Mouse (Mus musculus): ENCODE results near the gene Fgfr2. TPM values are rescaled to one million over a fixed set of nuclear protein-coding genes. Genes with fewer than 3 reads are reported as not detected.
A peak's percentile ranks its signal among the peaks of the same experiment; 100 is the strongest.

Fgfr2 gene
- total RNA-seq, 2 experiments from 2014 or later: 1.5 to 1.7 TPM

DNA sequence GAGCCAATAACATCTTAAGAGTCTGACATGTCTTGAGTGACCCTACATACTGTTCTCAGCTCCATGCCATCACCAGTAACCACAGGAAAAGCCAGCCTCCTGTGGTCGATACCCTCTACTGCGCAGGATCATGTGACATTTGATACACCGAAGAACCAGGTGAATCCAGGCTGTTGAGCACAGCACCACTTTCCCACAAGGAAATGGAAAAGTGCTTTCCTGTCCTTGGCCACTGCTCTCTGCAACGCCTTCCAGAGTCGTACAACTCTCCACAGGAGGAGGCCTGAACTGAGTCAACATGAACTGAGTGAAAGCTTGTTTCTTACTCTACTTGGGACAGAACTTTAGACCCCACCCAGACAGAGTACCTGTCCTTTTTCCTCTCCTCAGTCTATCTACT is 321.6 kb downstream of the Fgfr2 start:
- peak; percentile 14 to 16 for DNase-seq
- intact Hi-C loops (cut with DNase I): loop anchor here (2.0 kb wide), 1 partner anchor 19 kb away; no protein-coding TSS in a partner anchor

DNA sequence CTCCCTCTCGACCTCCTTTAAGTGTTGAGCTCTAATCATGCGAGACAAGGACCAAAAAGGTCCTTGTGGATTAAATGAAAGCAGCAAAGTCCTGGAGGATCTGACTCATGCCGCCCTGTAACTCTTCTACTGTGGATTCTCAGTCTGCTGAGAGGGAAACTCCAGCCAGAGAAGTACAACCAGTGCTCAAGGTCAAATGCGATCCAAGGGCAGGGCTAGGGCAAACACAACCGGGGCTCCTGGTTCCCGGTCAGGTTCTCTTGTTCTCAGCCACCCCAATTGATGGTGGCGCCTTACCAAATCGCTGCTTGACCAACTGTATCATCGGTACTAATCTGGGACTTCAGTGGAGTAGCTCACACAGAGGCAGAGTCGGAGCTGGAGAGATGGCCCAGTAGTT is 322.3 kb downstream of the Fgfr2 start:
- intact Hi-C loops (cut with DNase I): loop anchor here (2.0 kb wide), 1 partner anchor 18 kb away; no protein-coding TSS in a partner anchor
- DNase-seq: peak; percentile 17 to 23

DNA sequence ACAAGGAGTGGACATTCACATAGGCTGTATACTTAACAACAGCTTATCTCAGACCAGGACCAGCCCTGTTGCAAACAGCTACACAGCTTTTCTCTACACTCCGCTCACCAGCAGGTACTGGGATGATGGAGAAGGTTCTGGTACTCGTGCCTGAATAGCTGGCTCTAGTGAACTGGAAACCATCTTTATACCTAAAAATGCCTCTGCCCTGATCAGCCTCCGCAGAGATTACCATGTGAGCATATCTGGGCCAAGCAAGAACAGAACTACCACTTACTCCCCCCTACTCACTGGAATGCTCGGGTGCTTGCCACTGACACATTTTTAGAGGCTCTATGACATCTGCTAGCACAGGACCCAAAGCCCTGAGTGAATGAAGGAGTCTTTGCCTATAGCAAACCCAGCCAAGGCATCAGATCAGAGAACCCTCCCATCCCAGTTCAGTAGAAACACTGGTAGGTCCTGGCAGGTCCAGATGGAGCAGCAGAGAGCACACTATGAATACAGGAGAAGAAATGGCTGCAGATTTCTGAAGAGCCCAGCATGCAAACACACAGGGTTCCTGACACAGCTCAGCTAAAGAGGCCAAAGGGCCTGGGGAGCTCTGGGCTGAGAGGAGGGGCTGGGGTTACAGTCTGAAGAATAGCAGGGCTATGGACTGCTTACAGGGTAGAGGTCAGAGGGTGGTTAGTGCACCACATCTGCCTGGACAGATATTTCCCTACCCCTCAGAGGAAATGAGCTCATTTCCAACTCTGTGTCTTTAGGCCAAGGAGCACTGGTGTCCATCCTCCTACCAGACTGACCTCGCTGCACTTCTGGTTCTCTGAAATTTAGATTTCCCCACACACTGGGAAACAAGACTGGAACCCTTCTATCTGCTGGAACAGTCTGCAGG is 323.8 kb downstream of the Fgfr2 start:
- DNase-seq: peak; percentile 29 to 42
- intact Hi-C loops (cut with DNase I): loop anchor here (2.0 kb wide), 1 partner anchor 17 kb away; no protein-coding TSS in a partner anchor

GRCm38 (mm10) chr7:132795141-132795540 is 328.0 kb downstream of the Fgfr2 start:
- no peak for DNase-seq
- intact Hi-C loops (cut with DNase I): no loop called here

DNA sequence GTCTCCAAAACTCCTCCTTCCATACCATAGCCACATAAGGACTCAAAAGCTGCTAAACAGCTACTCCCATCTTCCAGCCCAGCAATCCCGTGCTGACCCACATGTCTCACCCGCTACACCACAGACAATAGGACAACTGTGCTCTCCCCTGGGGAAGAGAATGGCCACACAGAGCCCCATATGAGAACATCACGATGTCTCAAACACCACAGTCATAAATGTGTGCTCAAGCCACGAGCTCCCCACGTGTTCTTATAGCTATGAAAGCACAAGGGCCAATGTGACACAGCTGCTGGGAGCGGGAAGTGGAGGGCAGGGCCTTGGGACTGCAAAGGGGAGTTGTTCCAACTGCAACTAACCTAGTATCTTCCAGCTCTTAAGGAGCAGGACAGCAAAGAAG is 329.7 kb downstream of the Fgfr2 start:
- intact Hi-C loops (cut with DNase I): no loop called here
- DNase-seq: no peak

DNA sequence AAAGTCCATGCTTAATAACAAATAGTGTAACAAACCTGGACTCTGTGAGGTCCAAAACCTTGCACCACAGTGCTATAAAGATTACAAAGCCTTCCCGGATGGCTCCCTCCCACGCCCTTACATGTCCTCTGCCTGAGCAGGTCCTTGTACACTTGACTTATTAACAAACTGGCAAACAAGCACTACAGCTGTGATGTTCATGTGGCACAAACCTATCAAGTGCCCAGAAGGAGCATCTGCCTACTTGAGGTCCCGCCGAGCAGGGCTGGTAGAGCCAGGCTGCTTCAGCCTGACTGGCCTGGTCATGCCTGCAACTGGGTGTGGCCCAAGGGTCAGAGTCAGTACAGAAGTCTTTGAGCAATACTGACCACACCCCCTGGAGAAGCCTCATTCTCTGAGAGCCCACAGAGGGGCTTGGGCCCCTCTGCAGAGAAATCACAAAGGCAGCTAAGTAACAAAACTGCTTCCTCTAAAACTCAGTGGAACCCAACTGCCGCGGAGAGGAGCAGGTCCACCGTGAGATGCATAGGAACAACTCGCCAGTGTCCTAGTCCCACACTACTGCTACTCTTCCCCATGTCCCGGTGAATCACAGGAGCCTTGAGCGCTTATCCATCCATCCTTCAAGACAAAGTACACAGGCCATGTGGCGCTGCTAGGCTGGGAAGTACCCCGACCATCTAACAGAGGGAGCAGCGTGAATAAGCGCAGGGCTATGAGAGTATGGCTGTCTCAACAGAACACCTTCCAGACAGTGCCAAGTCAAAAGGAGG is 332.5 kb downstream of the Fgfr2 start:
- no peak for DNase-seq
- intact Hi-C loops (cut with DNase I): no loop called here

DNA sequence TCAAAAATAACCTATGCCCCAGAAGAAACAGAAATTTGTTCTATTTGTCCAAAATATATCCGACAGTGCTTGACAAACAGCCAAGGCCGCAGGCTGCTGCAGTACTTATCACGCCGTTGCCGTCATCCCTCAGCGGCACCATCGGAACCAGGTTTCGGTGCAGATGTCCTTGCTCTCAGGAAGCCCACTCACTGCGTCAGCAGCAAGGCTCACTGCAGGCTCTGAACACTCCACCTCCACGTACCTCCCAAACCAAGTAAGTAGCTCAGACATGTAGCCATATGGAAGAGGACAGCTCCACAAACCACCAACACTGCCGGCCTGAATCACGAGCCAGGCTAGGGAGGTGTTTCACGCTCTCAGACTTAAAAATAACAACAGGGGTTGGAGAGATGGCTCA is 334.3 kb downstream of the Fgfr2 start:
- intact Hi-C loops (cut with DNase I): no loop called here
- no peak for DNase-seq

DNA sequence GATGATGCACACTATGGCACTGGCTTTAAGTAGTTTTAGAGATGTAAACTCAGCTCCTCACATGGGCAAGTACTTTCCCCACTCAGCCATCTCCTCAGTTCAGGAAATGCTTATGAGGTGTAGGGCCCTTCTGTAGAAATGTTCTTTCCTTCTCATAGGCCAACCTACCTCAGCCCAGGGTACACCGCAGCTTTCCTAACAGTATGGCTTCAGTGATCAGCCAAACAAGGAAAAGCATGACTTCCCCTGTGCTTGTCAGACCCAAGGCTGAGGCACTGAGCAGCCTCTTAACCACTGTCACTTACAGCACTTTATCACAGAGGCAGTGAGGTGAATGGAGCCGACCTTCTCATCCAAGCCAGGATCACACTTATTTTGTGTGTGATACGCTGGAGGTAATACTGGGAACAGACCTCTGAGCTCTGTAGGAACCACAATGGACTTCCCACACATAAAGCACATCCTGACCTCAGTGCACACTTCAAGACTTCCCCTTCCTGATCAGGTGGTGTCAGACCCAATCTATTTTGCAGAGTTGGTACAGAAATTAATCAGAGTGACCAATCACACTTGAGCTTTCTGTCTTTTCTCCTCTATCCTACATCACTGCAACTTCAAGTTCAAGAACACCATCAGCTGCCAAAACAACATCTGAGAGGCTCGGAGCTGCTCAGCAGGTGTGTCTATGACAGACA is 335.5 kb downstream of the Fgfr2 start:
- intact Hi-C loops (cut with DNase I): no loop called here
- DNase-seq: no peak

GRCm38 (mm10) chr7:132787022-132787421 is 336.1 kb downstream of the Fgfr2 start:
- no peak for DNase-seq
- intact Hi-C loops (cut with DNase I): no loop called here

DNA sequence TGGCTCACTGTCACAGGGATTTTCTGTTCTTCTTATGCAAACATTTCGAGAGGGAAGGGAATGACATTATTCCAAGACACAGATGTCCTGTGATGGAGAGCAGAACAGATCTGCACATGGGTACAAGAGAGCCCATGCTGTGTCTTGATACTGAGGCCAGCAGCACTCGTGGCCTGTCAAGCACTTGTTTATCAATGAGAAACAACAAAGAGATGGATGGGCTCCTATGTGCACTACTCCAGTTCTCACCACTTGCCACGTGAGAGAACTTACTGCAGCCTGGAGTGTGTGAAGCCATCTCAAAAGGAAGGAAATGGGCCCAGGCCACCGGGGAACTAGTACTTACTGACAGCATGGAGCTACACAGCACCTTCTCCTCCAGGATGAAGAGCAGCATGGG is 336.6 kb downstream of the Fgfr2 start:
- intact Hi-C loops (cut with DNase I): no loop called here
- no peak for DNase-seq

GRCm38 (mm10) chr7:132786011-132786410 is 337.1 kb downstream of the Fgfr2 start:
- intact Hi-C loops (cut with DNase I): no loop called here
- DNase-seq: no peak

DNA sequence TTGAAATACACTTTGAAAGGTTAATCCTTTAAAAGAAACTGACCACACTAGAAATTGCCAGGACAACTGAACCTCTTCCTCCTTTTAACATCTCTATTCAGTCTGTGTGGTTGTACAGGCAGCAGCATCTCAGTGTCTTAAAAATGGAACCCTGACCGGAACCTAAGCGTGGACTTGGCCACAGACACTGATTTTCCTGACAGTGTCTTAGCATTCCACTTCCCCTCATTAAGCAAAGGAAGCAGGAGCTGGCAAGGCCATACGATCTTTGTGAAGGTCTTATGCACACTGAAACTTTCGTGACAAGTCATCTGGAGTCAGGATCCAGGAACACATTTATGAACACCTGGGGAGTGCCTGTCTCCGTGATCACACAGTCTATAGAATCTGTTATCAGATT is 339.0 kb downstream of the Fgfr2 start:
- intact Hi-C loops (cut with DNase I): no loop called here
- DNase-seq: no peak

- intact Hi-C loops (cut with DNase I): loop anchor here (2.0 kb wide), 1 partner anchor 19 kb away; no protein-coding TSS in a partner anchor
- no peak for DNase-seq
Observed at GRCm38 (mm10) chr7:132781850-132782249, 341.3 kb downstream of the Fgfr2 start.

- intact Hi-C loops (cut with DNase I): no loop called here
- DNase-seq: peak in 1 of 2 experiments; percentile 7
Observed at GRCm38 (mm10) chr7:132781130-132781814, 341.9 kb downstream of the Fgfr2 start.

DNA sequence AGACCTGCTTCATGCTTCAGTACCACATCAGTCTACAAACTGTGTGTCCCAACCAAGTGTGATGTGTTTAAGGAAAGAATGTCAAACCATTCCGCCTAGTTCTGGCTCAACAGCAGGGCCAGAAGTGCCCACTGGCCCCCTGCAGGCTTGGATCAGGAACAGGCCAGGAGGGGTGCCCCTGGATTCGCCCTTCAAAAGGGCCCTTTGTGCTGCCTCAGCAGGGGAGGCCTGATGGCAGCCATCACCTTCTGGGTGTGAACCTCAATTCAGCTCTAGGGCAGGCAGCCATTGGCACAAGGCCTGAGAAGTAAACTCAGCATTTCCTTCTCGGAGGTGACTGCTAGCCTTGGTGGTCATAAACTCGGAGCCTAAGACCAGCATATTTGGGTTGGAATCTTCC is 342.5 kb downstream of the Fgfr2 start:
- peak in 1 of 2 experiments; percentile 26 for DNase-seq
- intact Hi-C loops (cut with DNase I): no loop called here

- no peak for DNase-seq
- intact Hi-C loops (cut with DNase I): loop anchor here (2.0 to 5.0 kb wide), 3 partner anchors 34 to 119 kb away; partner anchors contain the start of gene Fam53b
Observed at GRCm38 (mm10) chr7:132778630-132779029, 344.5 kb downstream of the Fgfr2 start.

DNA sequence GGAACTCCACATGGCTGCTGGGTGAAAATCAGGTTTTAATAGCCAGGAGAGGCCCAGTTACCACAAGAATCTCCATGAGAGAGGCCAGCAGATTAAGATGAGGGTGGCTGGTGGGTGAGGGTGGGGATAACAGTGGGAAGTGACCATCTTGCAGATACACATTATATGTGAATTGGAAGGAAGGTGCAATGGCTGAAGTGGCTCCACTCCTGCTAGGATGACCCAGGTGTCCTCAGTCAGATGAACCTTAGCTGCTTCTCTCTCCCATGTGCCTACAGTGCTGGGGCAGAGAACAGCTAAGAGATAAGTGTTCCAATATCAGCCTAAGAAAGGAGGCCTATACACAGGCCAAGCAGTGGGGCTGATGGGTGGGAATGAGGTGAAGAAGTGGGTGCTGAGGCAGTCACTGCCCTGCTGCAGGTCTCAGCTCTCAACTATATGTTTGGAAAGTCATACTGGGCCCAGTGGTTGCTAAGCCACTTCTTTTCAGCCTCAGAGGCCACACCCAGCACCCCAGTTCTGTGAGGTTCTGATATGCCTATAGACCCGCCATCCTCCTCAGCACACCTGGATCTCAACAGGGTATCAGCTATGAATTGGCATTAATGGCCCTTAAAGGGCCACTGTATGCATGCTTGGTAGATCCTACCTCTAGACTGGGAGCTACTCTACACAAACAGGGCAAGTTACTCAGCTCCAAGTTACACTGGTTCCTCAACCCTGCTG is 345.3 kb downstream of the Fgfr2 start:
- intact Hi-C loops (cut with DNase I): loop anchor here (2.0 to 5.0 kb wide), 3 partner anchors 34 to 119 kb away; partner anchors contain the start of gene Fam53b
- DNase-seq: no peak

DNA sequence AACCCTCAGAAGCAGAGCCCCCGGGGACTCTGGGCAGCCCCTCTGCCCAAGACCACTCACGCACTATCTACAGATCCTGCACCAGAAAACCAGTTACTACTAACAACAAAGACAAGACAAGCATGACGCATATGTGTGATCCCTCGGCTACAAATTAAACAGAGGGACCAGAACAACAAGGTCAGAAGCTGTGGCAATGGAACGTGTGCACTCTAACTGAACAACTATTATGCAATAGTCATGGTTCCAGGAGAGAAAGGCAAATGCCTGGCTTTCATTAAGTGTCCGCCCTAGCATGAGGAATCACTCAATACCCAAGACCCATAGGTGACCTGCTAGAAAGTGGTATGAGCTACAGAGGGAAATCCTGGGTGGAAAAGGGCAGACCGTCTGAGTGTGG is 346.0 kb downstream of the Fgfr2 start:
- intact Hi-C loops (cut with DNase I): loop anchor here (5.0 kb wide), 2 partner anchors 35 to 120 kb away; partner anchors contain the start of gene Fam53b
- DNase-seq: no peak
